Mouse (Mus musculus): ENCODE data around the gene P2ry12. TPM values are rescaled to one million over a fixed set of nuclear protein-coding genes. Genes with fewer than 3 reads are reported as not detected.

Gene P2ry12
- 10 to 100 TPM; 10.0 to 13.5 TPM for total RNA-seq (2021)

- intact Hi-C loops (cut with DNase I) = no loop called here
- DNase-seq = no peak
These were observed at the start of gene P2ry12 for GRCm38 (mm10) chr3:59262704-59263103. Gene P2ry12, minus strand, starts transcription at chr3:59262871.

- no peak for DNase-seq
- intact Hi-C loops (cut with DNase I) = no loop called here
These were observed 42.8 kb upstream of the P2ry12 start for GRCm38 (mm10) chr3:59305518-59305917.

DNA sequence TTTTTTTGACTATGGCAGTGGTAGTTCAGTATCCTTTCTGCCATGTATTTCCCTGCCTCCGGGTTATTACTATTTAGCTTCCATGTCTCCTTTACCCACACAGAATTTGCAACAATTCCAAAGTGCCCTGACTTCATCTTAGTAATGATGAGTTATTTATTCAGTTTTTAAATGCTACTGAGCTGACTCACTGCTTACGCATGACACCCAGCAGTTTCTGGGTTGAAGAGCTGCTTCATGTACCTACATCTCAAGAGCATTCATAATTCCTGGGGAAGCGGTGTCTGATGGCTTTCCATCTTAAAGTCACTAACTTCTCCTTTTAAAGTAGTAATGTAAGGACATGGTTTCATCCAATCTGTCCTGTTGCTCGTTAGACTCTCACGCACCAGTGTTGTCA, 42.3 kb upstream of the P2ry12 start:
- intact Hi-C loops (cut with DNase I) = no loop called here
- DNase-seq = no peak

DNA sequence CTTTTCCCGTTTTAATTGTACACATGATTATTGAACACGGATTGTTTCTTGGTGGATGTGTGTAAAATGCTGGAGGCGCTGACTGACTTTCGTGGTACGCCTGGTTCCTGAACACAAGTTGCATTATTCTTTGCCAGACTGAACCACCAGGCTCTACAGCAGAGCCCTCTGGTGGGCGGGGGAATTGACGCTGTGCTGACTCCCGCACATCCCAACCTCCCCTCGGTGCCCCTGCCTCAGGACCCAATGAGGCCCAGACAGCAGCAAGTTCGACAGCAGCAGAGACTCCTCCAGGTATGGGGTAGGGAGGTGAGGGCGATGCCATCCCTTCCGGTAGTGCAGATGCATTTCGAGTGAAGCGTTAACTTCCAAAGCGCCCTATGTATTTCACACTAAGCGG, 35.0 kb upstream of the P2ry12 start:
- no peak for DNase-seq
- intact Hi-C loops (cut with DNase I) = no loop called here

DNA sequence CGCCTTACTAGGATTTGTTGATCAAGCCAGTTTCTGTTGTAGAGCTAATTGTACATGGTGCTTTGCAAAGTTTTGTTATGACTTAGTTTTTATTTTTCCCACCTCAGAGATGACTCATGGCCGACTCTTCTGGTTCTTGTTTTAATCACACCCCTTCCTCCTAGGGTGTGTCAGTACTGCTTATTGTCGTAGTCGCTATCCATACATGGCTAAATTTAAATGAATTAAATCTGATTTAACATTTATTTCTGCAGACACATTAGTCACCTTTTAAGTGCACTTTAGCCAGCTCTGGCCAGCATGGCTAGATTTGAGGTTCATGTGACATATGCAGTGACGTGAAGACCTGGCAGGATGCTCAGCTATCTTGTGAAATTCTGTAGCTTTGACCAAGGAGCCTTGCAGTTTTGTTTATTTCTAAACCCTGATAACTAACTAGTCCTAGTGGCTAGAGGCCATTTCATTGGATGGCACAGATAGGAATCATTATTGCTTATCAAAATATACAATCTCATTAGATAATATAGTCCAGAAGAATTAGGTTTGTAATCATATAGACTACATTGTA, 34.0 kb upstream of the P2ry12 start:
- intact Hi-C loops (cut with DNase I) = no loop called here
- DNase-seq = no peak

- intact Hi-C loops (cut with DNase I) = no loop called here
- DNase-seq = no peak
These were observed 33.3 kb upstream of the P2ry12 start for GRCm38 (mm10) chr3:59295699-59296562.

DNA sequence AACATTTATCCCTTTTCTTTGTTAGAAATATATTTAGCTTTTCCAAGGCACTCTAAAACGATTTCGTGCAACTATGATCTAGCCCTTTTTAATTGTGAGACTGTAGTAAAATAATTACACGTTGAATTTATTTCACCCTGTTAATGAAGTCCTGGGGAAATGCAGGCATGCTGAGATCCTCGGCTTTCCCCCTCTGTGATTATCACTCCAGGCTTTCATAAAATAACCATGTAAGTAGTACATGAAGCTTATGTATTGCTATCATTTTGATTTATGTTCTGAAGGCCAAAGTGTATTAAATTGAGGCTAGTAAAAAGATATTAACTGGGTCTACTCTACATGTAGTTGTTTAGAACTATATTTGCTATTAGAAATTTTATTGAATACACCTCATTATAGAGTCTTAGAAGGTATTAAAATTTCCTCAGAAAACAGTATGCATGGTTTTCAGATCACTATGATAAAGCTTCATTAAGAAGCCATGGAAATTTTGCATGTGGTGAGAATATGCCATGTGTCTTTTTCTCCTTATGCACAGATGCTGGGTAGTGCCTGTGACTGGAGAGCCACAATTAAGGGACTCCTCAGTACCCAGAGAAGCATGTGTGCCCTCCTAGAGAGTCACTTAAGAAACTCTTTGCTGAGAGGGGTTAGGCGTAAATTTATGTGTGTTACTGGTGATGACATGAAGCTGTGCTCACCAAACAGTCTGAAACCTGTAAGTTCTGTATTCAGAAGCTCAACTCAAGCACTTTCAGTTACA, 30.9 kb upstream of the P2ry12 start:
- DNase-seq = no peak
- intact Hi-C loops (cut with DNase I) = no loop called here

GRCm38 (mm10) chr3:59290551-59290950, 27.9 kb upstream of the P2ry12 start:
- intact Hi-C loops (cut with DNase I) = no loop called here
- DNase-seq = no peak

GRCm38 (mm10) chr3:59278620-59279019, 15.9 kb upstream of the P2ry12 start:
- DNase-seq = no peak
- intact Hi-C loops (cut with DNase I) = no loop called here

DNA sequence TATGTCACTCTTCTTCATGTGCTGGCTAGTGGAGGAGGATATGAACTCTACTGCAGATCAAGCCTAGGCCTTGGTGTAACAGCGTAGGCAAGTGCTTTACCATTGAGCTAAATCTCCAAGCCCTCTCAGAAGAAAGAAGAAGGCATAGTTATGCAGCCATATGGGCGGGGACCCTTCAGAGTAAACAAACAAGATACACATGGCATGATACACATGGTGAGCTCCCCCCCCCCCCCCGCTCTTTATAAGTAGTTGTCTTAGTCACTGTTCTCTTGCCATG, 15.5 kb upstream of the P2ry12 start:
- intact Hi-C loops (cut with DNase I) = no loop called here
- no peak for DNase-seq

DNA sequence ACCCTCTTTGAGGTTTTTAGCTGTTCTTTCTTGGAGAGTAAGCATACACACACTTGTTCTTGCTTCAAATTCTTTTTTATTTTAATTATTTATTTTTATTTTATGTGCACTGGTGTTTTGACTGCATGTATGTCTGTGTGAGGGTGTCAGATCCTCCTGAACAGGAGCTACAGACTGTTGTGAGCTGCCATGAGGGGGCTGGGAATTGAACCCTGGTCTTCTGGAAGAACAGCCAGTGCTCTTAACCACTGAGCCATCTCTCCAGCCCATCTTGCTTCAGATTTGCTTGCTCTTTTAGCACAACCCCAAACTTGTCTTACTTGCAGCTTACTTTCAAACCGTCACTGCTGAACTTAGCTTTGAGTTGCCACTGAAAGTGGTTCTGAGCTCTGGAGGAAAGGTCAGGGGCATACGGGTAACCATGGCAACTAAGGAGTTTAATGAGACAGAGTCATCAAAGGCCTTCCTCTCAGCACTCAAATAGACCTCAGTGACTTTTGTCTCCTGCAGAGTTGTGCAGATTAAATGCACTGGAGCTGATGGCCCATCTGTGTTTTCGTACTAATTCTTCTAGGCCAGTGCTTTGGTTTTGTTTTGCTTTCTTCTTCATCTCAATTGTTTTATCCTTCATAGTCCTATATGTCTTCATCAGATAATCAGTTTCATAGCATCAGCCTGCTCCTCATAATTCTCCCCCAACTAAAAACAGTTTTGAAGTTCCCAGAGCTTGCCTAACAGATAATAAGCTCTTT, 15.0 kb upstream of the P2ry12 start:
- intact Hi-C loops (cut with DNase I) = no loop called here
- DNase-seq = no peak

DNA sequence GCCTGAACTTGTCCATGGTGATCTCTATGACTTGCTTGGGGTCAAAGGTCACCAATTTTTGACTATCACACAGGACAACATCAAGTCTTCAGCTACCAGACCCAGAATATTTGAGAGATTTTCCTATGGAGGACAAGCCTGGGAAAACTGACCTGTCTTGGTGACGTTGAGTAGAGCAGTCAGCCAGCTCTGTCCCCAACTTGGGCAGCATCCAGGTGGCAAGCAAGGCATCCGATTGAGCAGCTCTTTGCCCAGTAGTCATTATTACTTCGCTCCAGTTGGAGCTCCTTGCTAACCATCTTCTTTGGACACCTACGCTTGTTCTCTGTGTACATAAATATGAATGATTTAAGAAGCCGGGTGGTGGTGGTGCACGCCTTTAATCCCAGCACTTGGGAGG, 8.1 kb upstream of the P2ry12 start:
- no peak for DNase-seq
- intact Hi-C loops (cut with DNase I) = no loop called here

DNA sequence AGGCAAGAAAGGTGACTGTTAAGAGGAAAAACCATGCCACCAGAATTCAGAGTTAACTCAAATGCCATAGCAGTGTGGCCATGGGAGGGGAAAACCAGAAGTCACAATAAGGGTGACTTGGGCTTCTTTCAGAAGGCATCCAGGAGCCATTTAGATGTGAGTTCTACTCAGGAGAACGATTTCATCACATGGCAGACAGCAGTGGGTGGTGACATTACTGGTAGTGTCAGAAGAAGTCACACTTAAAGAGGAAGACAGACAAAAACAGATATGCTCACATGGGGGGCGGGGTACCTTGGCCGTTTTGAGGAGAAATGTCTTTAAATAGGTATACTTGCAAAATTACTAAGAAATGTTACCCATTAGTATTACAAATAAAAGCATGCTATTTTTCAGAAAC, 1.3 kb upstream of the P2ry12 start:
- DNase-seq = no peak
- intact Hi-C loops (cut with DNase I) = no loop called here

GRCm38 (mm10) chr3:59263417-59263816, 746 bp upstream of the P2ry12 start:
- DNase-seq = no peak
- intact Hi-C loops (cut with DNase I) = no loop called here

DNA sequence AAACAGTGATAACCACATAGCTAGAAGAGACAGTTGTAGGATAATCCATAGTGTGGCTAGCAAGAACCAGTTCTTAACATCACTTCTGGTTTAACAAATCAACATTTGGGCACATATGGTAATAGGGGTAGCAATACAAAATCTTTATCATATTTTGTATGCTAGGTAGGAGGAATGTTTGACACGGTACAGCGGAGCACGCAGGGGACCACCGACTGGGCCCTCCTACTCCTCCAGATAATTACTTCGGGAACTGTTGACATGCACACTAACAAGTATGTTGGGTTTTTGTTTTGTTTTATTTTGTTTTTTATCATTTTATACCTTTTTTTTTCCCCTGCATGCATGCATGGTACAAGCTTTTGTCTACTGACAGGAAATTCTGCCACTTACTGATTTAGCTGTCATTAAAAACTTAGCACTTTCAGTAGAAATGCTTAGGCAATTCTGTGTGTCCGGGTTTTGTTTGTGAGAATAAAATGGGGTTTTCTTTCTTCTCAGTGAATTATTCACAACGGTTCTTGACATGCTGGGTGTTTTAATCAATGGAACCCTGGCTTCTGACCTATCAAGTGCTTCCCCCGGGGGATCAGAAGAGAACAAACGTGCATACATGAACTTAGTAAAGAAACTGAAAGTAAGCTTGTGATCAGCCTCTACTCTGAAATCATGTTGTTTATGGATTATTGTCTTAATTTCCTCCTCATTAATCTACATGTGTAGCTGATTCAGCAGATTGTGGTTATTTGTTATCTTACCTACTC, 780 bp downstream of the P2ry12 start:
- no peak for DNase-seq
- intact Hi-C loops (cut with DNase I) = no loop called here

- intact Hi-C loops (cut with DNase I) = no loop called here
- no peak for DNase-seq
These were observed 1.9 kb downstream of the P2ry12 start for GRCm38 (mm10) chr3:59260745-59261144.

DNA sequence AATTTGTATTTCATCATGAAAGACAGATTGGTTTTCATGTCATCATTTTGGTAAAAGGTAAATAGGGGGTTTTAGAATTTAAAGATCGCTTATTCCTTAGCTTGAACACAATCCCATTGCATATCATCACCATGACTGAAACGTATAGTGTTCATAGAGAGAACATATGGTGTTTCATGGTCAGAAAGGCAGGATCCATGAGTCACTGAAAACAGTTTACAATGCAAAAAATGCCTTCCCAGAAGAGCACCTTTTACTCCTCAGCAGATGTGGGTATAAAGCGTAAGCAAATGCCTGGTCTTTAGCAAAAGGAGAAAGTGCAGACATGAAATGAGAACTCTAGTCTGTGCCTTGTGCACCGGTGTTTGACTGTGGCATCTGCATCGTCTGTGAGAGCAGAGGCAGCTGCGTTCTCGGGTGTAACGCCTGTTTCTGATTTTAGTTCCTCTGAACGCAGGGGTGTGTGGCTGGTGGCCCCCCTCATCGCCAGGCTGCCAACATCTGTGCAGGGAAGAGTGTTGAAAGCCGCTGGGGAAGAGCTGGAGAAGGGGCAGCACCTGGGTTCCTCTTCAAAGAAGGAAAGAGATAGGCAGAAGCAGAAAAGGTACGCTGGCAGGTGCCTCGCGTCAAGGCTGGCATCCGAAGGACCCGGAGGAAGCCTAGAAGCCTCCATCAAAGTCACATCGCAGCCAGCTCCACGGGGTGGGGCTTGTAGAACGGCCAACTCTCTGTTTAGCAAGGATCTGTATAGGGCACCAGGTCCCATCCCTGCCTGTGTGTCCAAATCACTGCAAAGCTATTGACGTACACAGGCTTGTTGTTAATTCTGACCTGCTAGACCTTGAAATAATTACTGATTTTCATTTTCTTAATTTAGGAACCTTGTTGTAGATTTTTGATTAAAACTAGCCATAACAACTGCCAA, 4.7 kb downstream of the P2ry12 start:
- DNase-seq = no peak
- intact Hi-C loops (cut with DNase I) = no loop called here

DNA sequence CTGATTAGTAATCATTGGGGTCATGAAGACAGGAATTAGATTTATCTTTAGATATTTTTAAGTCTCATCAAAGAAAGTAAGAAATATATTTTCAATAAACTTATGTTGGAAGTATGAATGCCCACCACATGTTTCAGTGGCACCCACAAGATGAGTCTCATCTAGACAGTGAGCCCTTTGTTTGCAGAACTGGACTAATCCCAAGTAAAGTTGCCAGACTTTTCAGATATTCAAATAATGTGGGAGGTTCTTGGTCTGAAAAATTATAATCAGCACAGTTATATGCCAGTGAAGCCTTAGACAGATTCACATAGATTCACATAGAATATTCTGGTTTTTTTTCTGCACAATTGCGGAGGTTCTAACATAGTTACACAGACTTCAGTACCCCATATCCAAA, 12.2 kb downstream of the P2ry12 start:
- no peak for DNase-seq
- intact Hi-C loops (cut with DNase I) = no loop called here

- intact Hi-C loops (cut with DNase I) = no loop called here
These were observed 14.6 kb downstream of the P2ry12 start for GRCm38 (mm10) chr3:59248031-59248430.

GRCm38 (mm10) chr3:59243384-59243783, 19.3 kb downstream of the P2ry12 start:
- DNase-seq = peak; percentile 7
- intact Hi-C loops (cut with DNase I) = no loop called here

More at GRCm38 (mm10) chr3:59248031-59248430, 14.6 kb downstream of the P2ry12 start:
- no peak for DNase-seq
